Mouse (Mus musculus) ES-E14 (cell line): ENCODE data around the gene Sqor. TPM values are rescaled to one million over a fixed set of nuclear protein-coding genes. Genes with fewer than 3 reads are reported as not detected.

ENCODE experiments used
- DNase-seq: peaks from one replicate; pipeline ENCODE4 v3.0.0-alpha.2; 2013; ENCODE audit warnings: low read depth, low spot score
- H3K27ac ChIP-seq: 2 replicates; pipeline ENCODE4 v1.5.1; 2012; ENCODE audit warnings: low read depth, mild to moderate bottlenecking, low read length, moderate library complexity, mixed read lengths; ENCODE audit not compliant: poor library complexity, insufficient read depth, severe bottlenecking
- H3K36me3 ChIP-seq: 2 replicates; pipeline ENCODE4 v1.6.1; 2012; ENCODE audit warnings: mild to moderate bottlenecking, low read length, moderate library complexity, mixed read lengths; ENCODE audit not compliant: control insufficient read depth, poor library complexity, insufficient read depth, severe bottlenecking
- H3K4me1 ChIP-seq, 2 experiments: fragments of 150-350 bp in 1 of 2; sonication (generic) in 1 of 2; 2 replicates each; pipeline ENCODE4 v1.6.1; 2012; ENCODE audit warnings: low read length in 2 of 2, mild to moderate bottlenecking in 1 of 2, mixed read lengths in 1 of 2; ENCODE audit not compliant: control insufficient read depth in 2 of 2, insufficient read depth in 2 of 2, poor library complexity in 1 of 2
- H3K4me3 ChIP-seq, 2 experiments: fragments of 150-350 bp in 1 of 2; sonication (generic) in 1 of 2; 2 replicates each; pipeline ENCODE4 v1.5.1; 2012; ENCODE audit warnings: low read length in 2 of 2, low read depth in 1 of 2, mild to moderate bottlenecking in 1 of 2, mixed read lengths in 1 of 2; ENCODE audit not compliant: insufficient read depth in 1 of 2, poor library complexity in 1 of 2, severe bottlenecking in 1 of 2
- H3K9ac ChIP-seq: 2 replicates; pipeline ENCODE4 v1.6.1; 2012; ENCODE audit warnings: low read depth, mild to moderate bottlenecking, low read length, mixed read lengths; ENCODE audit not compliant: poor library complexity, insufficient read depth, severe bottlenecking
- H3K9me3 ChIP-seq: fragments of 150-350 bp; sonication (generic); 2 replicates; pipeline ENCODE4 v1.6.1; 2012; ENCODE audit warnings: low read depth, mild to moderate bottlenecking, low read length; ENCODE audit not compliant: control insufficient read depth, insufficient read depth
- CHD2 ChIP-seq: IDR thresholded peaks from 2 replicates; pipeline ENCODE4 v1.6.1; 2014; ENCODE audit warnings: mild to moderate bottlenecking, low read depth, low read length, inconsistent platforms
- HCFC1 ChIP-seq: IDR thresholded peaks from 2 replicates; pipeline ENCODE4 v1.6.1; 2012; ENCODE audit warnings: low read length, inconsistent platforms, borderline replicate concordance; ENCODE audit not compliant: insufficient read depth
- MAFK ChIP-seq: IDR thresholded peaks from 2 replicates; pipeline ENCODE4 v1.6.1; 2014; ENCODE audit warnings: mild to moderate bottlenecking, low read depth, low read length, inconsistent platforms; ENCODE audit not compliant: insufficient read depth
- ZC3H11A ChIP-seq: IDR thresholded peaks from 2 replicates; pipeline ENCODE4 v1.6.1; 2012; ENCODE audit warnings: low read depth, mild to moderate bottlenecking, inconsistent platforms, low read length, borderline replicate concordance
- ZNF384 ChIP-seq: IDR thresholded peaks from 2 replicates; pipeline ENCODE4 v1.6.1; 2012; ENCODE audit warnings: low read depth, low read length, inconsistent platforms
- in situ Hi-C, 2 experiments: fragments of 600-800 bp; cut with MboI; formaldehyde crosslinking; loops; one replicate each; pipeline ENCODE4 v1.15.1; 2025; ENCODE audit warnings: low sequenced_read_pairs in 2 of 2, inconsistent platforms in 1 of 2; ENCODE audit not compliant: unreplicated experiment in 2 of 2
- total RNA-seq: library from RNA; depleted of rRNA; stranded (reverse); fragments of 300-350 nt; gene quantifications from 2 replicates; pipeline ENCODE4 v1.2.3, GENCODE M21; 2012

Gene Sqor
- total RNA-seq, 1 experiment: 1.3 TPM

- peak overlapping the region; percentile 57 to 67; a peak in 3 of 4 replicates for H3K4me3 ChIP-seq
- peaks cover 0 to 2% of the 10 kb centered on the region in 2 experiments; a peak in 1 of 4 replicates for H3K4me1 ChIP-seq
- H3K36me3 ChIP-seq: no peaks in the 10 kb centered on the region
- no peaks in the 10 kb centered on the region for H3K9me3 ChIP-seq
- DNase-seq: no peak
- H3K27ac ChIP-seq: no peak overlapping the region
- H3K9ac ChIP-seq: no peak overlapping the region
- in situ Hi-C loops: no loop called here
- no peak for TF ChIP-seq HCFC1
- TF ChIP-seq MAFK: no peak
- TF ChIP-seq ZC3H11A: no peak
- TF ChIP-seq CHD2: no peak
- no peak for TF ChIP-seq ZNF384
These were observed 733 bp downstream of the Sqor start for GRCm38 (mm10) chr2:122765794-122766145.

- H3K4me1 ChIP-seq: no peaks in the 10 kb centered on the region
- no peaks in the 10 kb centered on the region for H3K9me3 ChIP-seq
- TF ChIP-seq MAFK (no peak), HCFC1 (no peak), ZNF384 (no peak), ZC3H11A (no peak), CHD2 (no peak)
- H3K27ac ChIP-seq: no peak overlapping the region
- DNase-seq: no peak
- H3K4me3 ChIP-seq: no peak overlapping the region
- in situ Hi-C loops: no loop called here
- H3K36me3 ChIP-seq: no peaks in the 10 kb centered on the region
- H3K9ac ChIP-seq: no peak overlapping the region
These were observed 6.0 kb downstream of the Sqor start for GRCm38 (mm10) chr2:122771002-122771401.

GRCm38 (mm10) chr2:122772899-122773298, 7.9 kb downstream of the Sqor start:
- Histone ChIP-seq H3K9me3 (no peaks in the 10 kb centered on the region), H3K4me3 (no peak overlapping the region), H3K9ac (no peak overlapping the region), H3K27ac (no peak overlapping the region), H3K4me1 (no peaks in the 10 kb centered on the region), H3K36me3 (no peaks in the 10 kb centered on the region)
- no peak for DNase-seq
- TF ChIP-seq CHD2: no peak
- TF ChIP-seq ZNF384: no peak
- TF ChIP-seq ZC3H11A: no peak
- TF ChIP-seq HCFC1: no peak
- TF ChIP-seq MAFK: no peak
- in situ Hi-C loops: no loop called here

GRCm38 (mm10) chr2:122775491-122775890, 10.5 kb downstream of the Sqor start:
- in situ Hi-C loops: no loop called here
- Histone ChIP-seq H3K4me3 (no peak overlapping the region), H3K9ac (no peak overlapping the region), H3K36me3 (no peaks in the 10 kb centered on the region), H3K4me1 (no peaks in the 10 kb centered on the region), H3K27ac (no peak overlapping the region), H3K9me3 (no peaks in the 10 kb centered on the region)
- DNase-seq: no peak
- TF ChIP-seq HCFC1: no peak
- no peak for TF ChIP-seq MAFK
- no peak for TF ChIP-seq ZNF384
- TF ChIP-seq CHD2: no peak
- TF ChIP-seq ZC3H11A: no peak

GRCm38 (mm10) chr2:122776823-122777222, 11.8 kb downstream of the Sqor start:
- TF ChIP-seq CHD2 (no peak), MAFK (no peak), ZNF384 (no peak), HCFC1 (no peak), ZC3H11A (no peak)
- H3K4me3 ChIP-seq: no peak overlapping the region
- no peak overlapping the region for H3K9ac ChIP-seq
- DNase-seq: no peak
- H3K4me1 ChIP-seq: no peaks in the 10 kb centered on the region
- H3K27ac ChIP-seq: no peak overlapping the region
- no peaks in the 10 kb centered on the region for H3K9me3 ChIP-seq
- H3K36me3 ChIP-seq: no peaks in the 10 kb centered on the region
- in situ Hi-C loops: no loop called here
